Mouse (Mus musculus) cerebellum, postnatal 4 days (tissue): ENCODE results near the gene Wdr74.
"Not testable (repeated sequence)": the region's sequence is repeated elsewhere in the genome, so short reads cannot be mapped to it uniquely, and the experiment has no call there.

ENCODE experiments used
- DNase-seq, 2 experiments: peaks; one replicate each; pipeline ENCODE4 v3.0.0; 2022; ENCODE audit warnings: low spot score in 2 of 2, mixed read lengths in 1 of 2

Wdr74 gene

GRCm38 (mm10) chr19:8715868-8716766, 19.5 kb upstream of the Wdr74 start:
- no peak for DNase-seq

GRCm38 (mm10) chr19:8716767-8717475, 18.7 kb upstream of the Wdr74 start:
- no peak for DNase-seq

DNA sequence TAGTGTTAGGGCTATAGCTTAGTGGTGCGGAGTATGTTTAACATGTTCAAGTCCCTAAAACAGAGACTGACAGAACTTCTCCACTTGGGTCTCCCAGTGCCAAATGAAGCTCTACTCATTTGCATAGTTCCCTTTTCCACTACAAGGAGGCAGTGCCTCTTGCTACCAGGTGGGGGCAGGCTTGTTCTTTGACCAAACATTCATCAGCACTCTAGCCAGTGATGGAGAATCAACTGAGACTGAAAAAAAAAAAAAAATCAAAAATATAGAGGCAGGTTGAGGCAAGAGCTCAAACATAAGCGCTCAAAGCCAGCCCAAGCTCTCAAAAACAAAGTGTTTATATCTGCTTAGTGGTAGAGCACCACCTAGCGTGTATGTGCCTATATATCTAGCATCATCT, 17.3 kb upstream of the Wdr74 start:
- peak in 1 of 2 experiments; percentile 37 for DNase-seq

DNA sequence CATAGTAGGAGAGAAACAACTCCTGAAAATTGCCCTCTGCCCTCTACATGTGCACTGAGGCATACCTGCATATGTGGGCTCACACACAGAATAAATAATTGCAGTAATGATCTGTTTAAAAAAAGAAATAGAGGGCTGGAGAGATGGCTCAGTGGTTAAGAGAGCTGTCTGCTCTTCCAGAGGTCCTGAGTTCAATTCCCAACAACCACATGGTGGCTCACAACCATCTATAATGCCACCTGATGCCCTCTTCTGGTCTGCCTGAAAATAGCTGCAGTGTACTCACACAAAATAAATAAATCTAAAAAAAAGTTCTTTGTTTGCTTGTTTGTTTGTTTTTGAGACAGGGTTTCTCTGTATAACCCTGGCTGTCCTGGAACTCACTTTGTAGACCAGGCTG, 16.6 kb upstream of the Wdr74 start:
- not testable (repeated sequence) for DNase-seq

DNA sequence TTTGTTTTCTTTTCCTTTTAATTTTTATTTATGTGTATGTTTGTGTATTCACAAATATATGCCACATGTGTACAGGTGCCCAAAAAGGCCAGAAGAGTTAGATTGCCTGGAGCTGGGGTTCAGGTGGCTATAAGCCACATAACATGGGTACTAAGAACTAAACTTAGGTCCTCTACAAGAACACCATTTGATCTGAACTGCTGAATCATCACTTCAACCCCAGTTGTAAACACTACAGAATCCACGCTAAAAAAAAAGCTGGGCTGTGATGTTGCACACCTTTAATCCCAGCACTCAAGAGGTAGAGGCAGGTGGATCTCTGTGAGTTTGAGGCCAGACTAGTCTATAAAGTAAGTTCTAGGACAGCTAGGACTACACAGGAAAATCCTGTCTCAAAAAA, 14.2 kb upstream of the Wdr74 start:
- DNase-seq = no peak

DNA sequence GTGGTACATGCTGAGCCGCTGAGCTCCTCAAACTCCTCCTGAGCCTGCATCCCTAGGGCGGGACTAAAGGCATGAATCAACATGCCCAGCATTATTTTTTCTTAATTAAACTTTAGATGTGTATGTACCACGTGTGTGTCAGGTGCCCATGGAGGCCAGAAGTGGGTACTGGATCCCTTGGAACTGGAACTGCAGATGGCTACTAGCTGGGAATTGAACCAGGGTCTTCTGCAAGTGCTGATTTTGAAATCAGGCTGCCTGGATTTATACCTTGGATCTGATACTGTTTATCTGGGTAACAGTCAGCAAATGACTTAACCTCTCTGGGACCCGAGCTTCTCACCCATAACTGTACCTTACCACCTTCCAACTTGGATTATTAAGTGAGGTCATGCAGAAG, 13.6 kb upstream of the Wdr74 start:
- DNase-seq = no peak

DNA sequence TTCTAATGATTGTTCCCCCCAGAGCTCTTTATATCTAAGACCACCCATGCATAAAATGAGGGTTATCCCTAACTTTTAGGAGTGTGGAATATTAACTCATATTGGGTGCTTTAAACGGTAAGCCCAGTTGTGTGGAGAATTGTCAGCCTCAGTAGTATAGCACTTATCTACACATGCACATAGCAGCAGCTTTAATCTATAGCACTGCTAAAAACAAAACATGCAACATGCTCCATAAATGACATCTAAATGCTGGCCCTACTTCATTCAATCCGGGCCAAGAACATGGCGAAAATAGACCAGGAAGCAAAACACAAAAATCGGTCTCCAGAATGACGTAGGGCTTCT, 13.1 kb upstream of the Wdr74 start:
- DNase-seq = no peak

DNA sequence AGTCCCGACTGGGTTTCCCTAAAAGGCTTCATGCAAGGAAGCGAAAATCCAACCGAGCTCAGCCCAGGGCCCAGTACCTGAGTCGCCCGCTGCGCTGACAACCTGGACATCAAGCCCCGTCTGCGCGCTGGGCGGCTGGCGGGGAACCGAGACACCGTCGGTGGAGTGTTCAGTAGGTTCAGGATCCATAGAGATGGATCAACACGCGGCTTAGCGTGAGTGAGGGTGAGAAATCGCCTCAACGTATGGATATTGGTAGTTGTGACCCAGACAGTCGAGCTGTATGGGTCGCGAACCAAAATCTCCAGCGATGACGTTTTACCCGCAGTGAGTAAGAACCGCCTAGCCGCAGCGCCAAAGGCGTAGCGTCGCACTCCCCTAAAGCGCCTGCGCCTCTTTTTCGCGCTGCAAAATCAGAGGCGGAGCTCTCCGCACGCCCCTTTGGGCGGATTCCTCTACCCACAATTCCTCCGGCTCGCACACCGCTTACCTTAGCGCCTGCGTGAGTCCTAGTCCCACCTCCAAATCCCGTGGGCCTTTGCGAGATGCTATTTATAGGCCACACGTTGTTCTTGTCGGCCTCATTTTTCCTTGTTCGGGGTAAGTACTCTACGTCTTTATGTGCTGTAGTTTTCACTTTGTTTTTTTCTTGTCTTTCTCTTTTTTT, 12.6 kb upstream of the Wdr74 start, which contains the start of gene Slc3a2:
Gene Slc3a2, minus strand, starts transcription at position 463 of the 667 bp plus-strand sequence.
- peak; percentile 79 to 93 for DNase-seq

GRCm38 (mm10) chr19:8723574-8724346, 11.9 kb upstream of the Wdr74 start:
- DNase-seq = no peak

DNA sequence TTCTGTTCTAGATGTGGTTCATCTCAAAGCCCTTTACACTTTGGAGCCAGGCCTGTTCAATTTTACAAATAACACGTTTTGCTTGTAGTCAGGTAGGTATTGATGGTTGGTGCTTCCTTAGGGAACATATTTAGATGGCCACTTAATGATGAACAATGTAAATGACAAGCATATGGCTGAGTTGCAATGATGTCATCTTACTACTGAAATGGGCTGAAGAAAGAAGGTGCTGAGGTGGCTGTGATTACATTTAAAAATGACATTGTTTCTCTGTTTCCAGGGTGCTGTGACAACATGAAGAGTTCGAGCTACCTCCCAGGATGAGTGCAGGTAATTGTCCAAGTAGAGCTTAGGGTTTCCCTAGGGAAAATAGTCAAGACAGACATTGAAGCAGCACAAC, 11.2 kb upstream of the Wdr74 start:
- DNase-seq = no peak

- no peak for DNase-seq
Observed at GRCm38 (mm10) chr19:8725081-8725613, 10.5 kb upstream of the Wdr74 start.

DNA sequence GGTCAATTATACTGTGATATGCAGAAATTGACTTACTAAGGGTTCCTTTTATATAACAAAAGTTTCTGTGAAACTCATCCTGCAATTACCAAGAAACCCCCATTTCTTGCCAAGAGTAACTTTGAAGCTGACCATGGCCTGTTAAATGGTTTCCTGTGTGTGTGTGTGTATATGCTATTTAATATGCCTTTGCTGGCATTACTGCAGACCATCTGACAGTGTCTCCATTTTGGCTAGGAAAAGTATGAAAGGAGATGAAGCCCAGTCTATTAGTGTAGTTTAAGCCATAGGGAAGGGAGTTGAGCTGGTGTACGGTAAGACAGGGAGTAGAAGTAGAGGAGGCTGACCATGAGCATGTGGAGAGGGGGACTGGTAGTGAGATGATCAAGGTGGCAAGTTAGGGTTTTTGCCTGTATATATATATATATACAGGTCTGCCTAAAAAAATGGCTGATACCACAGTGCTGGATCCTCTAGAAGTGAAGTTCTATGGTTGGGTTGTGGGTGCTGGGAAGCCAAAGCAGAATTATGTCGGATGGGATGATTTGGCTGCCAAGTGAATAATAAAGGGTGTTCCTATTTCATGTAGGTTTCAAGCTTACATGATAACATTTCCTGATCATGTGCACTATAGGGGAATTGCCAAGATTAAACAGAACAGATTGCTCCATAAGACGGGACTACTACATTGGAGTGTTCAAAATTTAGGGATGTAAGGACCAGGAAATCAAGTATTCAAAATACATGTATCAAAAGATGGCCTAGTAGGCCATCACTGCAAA, 8.8 kb upstream of the Wdr74 start:
- no peak for DNase-seq

- DNase-seq = no peak
Observed at GRCm38 (mm10) chr19:8727495-8728114, 8.0 kb upstream of the Wdr74 start.

DNA sequence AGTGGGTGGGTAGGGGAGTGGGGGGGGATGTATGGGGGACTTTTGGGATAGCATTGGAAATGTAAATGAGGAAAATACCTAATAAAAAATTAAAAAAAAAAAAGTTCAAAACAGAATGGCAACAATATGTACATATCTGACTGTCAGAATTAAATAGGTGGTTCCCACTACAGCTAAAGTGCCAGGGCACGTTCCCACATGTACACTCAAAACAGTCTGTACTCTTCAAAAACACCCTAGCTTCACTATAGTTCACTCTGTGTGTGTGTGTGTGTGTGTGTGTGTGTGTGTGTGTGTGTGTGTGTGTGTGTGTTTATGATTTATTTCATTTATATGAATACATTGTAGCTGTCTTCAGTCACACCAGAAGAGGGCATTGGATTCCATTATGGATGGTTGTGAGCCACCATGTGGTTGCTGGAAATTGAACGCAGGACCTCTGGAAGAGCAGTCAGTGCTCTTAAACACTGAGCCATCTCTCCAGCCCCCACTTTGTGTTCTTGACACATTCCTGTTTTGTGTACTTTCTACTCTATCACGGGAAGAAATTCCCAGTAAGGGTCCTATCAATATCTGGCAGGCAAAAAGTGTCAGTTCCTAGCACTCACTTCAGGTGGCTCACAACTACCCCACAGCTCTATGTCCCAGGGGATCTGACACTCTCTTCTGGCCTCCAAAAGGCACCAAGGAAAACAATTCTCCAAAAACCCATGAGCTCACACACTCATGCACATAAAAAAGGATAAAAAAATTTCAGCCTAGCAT, 7.1 kb upstream of the Wdr74 start:
- DNase-seq = not testable (repeated sequence)

GRCm38 (mm10) chr19:8734334-8734733, 1.3 kb upstream of the Wdr74 start:
- no peak for DNase-seq

- DNase-seq = no peak
Observed at GRCm38 (mm10) chr19:8736160-8736467, 487 bp downstream of the Wdr74 start.

DNA sequence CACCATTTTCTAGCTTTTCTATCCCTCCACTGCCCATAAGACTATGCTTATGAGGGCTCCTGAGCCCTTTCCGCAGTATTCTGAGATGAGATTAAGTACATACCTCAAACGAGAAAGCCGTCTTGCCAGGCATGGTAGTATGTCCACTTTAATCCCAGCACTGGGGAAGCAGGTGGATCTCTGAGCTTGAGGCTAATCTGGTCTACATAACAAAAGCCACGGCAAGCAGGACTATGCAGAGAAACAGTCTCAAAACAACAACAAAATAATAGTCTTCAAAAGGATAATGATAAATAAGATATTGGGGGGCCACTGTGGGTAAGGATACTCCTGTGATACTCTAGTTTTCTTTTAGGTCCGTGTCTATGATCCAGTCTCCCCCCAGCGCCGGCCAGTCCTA, 3.3 kb downstream of the Wdr74 start:
- no peak for DNase-seq

GRCm38 (mm10) chr19:8739646-8740045, 4.0 kb downstream of the Wdr74 start:
- no peak for DNase-seq

DNA sequence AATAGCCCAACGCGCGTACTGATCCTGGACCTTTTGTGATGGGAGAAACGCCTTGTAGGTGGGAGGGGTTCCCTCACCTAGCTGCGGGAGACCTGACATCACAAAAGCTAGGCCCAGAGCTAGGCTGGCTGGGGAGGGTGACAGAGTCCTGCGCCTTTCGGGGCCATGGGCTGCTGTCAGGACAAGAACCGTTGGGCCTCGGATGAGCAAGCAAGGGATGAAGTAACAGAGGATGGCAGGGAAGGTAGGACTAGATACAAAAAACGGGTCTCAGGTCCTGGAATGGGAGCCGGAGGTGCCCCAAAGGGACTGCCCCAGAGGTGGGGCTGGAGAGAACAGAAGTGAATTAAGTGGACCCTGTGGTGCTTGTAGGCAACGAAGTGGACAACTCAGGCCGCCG, 5.0 kb downstream of the Wdr74 start, which contains the start of gene 1700092M07Rik:
Gene 1700092M07Rik, plus strand, starts transcription at position 116 of the 400 bp plus-strand sequence.
- no peak for DNase-seq
